Mouse (Mus musculus) heart, adult 2 months (tissue): ENCODE data around the gene Pola2.

Experiments
- CTCF ChIP-seq: fragments of 200-600 bp; IDR thresholded peaks from 2 replicates; pipeline ENCODE4 v1.8.1; 2022; ENCODE audit warnings: antibody characterized with exemption, mild to moderate bottlenecking, moderate library complexity
- POLR2A ChIP-seq: fragments of 200-500 bp; IDR thresholded peaks from 2 replicates; pipeline ENCODE4 v1.6.1; 2011; ENCODE audit warnings: mild to moderate bottlenecking, low read depth, low read length, control low read depth; ENCODE audit not compliant: insufficient read depth

DNA sequence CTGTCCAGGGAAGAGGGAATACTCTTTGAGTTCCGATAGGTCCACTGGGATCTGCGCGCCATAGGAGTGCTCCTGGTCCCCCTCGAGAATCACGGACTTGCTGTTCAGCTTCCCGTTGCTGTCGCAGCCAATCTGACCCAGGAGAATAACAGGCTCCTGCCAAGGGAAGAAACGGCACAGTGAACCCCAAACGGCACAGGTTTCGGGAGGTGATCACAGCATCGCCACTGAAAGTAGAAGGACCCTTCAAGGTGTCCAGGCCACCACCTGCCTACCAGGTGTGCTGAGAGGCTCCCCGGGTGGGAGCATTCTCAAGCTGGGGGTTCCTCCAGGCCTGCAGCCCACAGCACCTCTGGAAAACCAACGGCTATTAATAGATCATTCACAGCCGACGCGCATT lies 12.4 kb downstream of the Pola2 start:
- TF ChIP-seq CTCF (no peak), POLR2A (no peak)
